Mouse (Mus musculus) ES-E14 (cell line): ENCODE data around the gene Tob1.

Experiments used
- CHD2 ChIP-seq: IDR thresholded peaks from 2 replicates; pipeline ENCODE4 v1.6.1; 2014; ENCODE audit warnings: mild to moderate bottlenecking, low read depth, low read length, inconsistent platforms
- HCFC1 ChIP-seq: IDR thresholded peaks from 2 replicates; pipeline ENCODE4 v1.6.1; 2012; ENCODE audit warnings: low read length, inconsistent platforms, borderline replicate concordance; ENCODE audit not compliant: insufficient read depth
- MAFK ChIP-seq: IDR thresholded peaks from 2 replicates; pipeline ENCODE4 v1.6.1; 2014; ENCODE audit warnings: mild to moderate bottlenecking, low read depth, low read length, inconsistent platforms; ENCODE audit not compliant: insufficient read depth
- ZC3H11A ChIP-seq: IDR thresholded peaks from 2 replicates; pipeline ENCODE4 v1.6.1; 2012; ENCODE audit warnings: low read depth, mild to moderate bottlenecking, inconsistent platforms, low read length, borderline replicate concordance
- ZNF384 ChIP-seq: IDR thresholded peaks from 2 replicates; pipeline ENCODE4 v1.6.1; 2012; ENCODE audit warnings: low read depth, low read length, inconsistent platforms

DNA sequence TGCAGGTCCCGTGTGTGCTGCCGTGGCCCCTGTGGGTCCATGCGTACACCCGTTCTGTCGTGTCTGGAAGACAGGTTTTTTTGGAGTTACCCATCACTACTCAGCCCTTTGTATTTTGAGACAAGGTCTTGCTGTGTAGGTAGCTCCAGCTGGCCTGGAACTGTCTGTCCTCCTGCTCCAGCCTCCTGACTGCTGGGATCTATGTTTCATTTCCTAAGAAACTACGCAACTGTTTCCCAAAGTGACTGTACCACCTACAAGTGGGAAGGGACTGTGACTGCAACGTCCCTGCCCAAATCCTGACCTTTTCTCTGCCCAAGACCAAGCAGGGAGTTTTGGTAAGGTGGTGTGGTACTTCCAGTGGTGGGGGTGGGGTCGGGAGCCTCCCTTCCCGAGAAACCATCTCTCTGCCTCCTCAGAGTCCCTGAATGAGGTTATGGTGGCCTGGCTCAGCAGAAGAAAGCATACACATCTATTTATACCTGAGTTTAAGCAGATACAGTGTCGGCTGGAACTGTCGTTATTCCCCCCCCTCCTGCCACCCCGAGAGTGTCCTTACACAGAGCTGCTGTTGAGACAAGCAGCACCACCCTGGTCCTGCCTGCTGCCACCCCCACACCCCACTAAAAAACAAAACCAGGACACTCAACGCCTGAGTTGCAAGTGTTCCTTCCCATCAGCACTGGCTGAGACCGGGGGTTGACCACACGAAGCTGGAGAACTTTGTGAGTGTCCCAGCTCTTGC is 33.2 kb upstream of the Tob1 start:
- TF ChIP-seq ZNF384 (no peak), HCFC1 (no peak), CHD2 (no peak), MAFK (no peak), ZC3H11A (no peak)
